Mouse (Mus musculus) forebrain, postnatal 0 days (tissue): Measurements from ENCODE around the gene Rcc2. TPM values are rescaled to one million over a fixed set of nuclear protein-coding genes. Genes with fewer than 3 reads are reported as not detected.
A peak's percentile ranks its signal among the peaks of the same experiment; 100 is the strongest.

Experiments
- ATAC-seq: fragments of 200-750 bp; cut with Nextera tagmentation; 2 replicates; pipeline ENCODE4 v1.8.0; 2017; ENCODE audit warnings: mild to moderate bottlenecking, moderate library complexity
- DNase-seq: peaks from one replicate; pipeline ENCODE4 v3.0.0-alpha.2; 2015
- H3K27ac ChIP-seq: fragments of 300-500 bp; sonication (generic); 2 replicates; pipeline ENCODE4 v1.5.1; 2014; ENCODE audit warnings: low read depth, mild to moderate bottlenecking, antibody characterized with exemption, low read length, moderate library complexity, mixed read lengths
- H3K27me3 ChIP-seq: fragments of 300-500 bp; sonication (generic); 2 replicates; pipeline ENCODE4 v1.6.1; 2014; ENCODE audit warnings: mild to moderate bottlenecking, low read length, mixed read lengths; ENCODE audit not compliant: insufficient read depth
- H3K36me3 ChIP-seq: fragments of 300-500 bp; sonication (generic); 2 replicates; pipeline ENCODE4 v1.6.1; 2014; ENCODE audit warnings: mild to moderate bottlenecking, moderate library complexity; ENCODE audit not compliant: insufficient read depth
- H3K4me1 ChIP-seq: fragments of 300-500 bp; sonication (generic); 2 replicates; pipeline ENCODE4 v1.6.1; 2014; ENCODE audit warnings: antibody characterized with exemption; ENCODE audit not compliant: insufficient read depth
- H3K4me2 ChIP-seq: fragments of 300-500 bp; sonication (generic); 2 replicates; pipeline ENCODE4 v1.6.1; 2014; ENCODE audit warnings: low read depth, mild to moderate bottlenecking, moderate library complexity
- H3K4me3 ChIP-seq: fragments of 300-500 bp; sonication (generic); 2 replicates; pipeline ENCODE4 v1.5.1; 2014; ENCODE audit warnings: low read depth, low read length, mixed read lengths
- H3K9ac ChIP-seq: fragments of 300-500 bp; sonication (generic); 2 replicates; pipeline ENCODE4 v1.6.1; 2014; ENCODE audit warnings: mild to moderate bottlenecking
- H3K9me3 ChIP-seq: fragments of 300-500 bp; sonication (generic); 2 replicates; pipeline ENCODE4 v1.6.1; 2016; ENCODE audit warnings: low read length
- CTCF ChIP-seq: sonication (generic); IDR thresholded peaks from 2 replicates; pipeline ENCODE4 v1.5.1; 2016; ENCODE audit warnings: antibody characterized with exemption, control low read depth, low read depth
- WGBS: fragments of 180-500 bp; shearing (Covaris S2); extraction: QIAGEN DNeasy Blood & Tissue Kit; methylation state at CpG from one replicate; pipeline ENCODE4 v1.1.7; 2014; 5-methylcytosine and 5-hydroxymethylcytosine counted together
- polyA plus RNA-seq: library from polyadenylated mRNA; unstranded; fragments of >200 nt; fragmentation: Nextera tagmentation; extraction: Ambion mirVana; gene quantifications from 2 replicates; pipeline ENCODE4 v1.2.1, GENCODE M21; 2015
- total RNA-seq: library from RNA; depleted of rRNA; stranded (reverse); fragments of >200 nt; gene quantifications from 2 replicates; pipeline ENCODE4 v1.2.3, GENCODE M21; 2014

Rcc2 gene
- total and polyA plus RNA-seq, 2 experiments from 2014 or later, result 20.8 to 62.3 TPM

GRCm38 (mm10) chr4:140703636-140704035 is 3.3 kb downstream of the Rcc2 start:
- DNase-seq (no peak), ATAC-seq (no peak)
- Histone ChIP-seq H3K36me3 (peaks cover 8% of the 10 kb centered on the region), H3K27me3 (peaks cover 12% of the 10 kb centered on the region), H3K27ac (no peak overlapping the region), H3K4me2 (peak overlapping the region; percentile 87), H3K4me1 (peaks cover 5% of the 10 kb centered on the region; the same call in 1 of the 2 replicates), H3K9ac (0 out of 2 replicates have a peak overlapping the region, but pooled peaks have one; percentile 67), H3K4me3 (peak overlapping the region; percentile 96), H3K9me3 (no peaks in the 10 kb centered on the region)
- 7% methylated on average over 8 of the region's 8 CpGs for whole genome bisulfite sequencing
- no peak for TF ChIP-seq CTCF

GRCm38 (mm10) chr4:140704166-140704565 is 3.8 kb downstream of the Rcc2 start:
- DNase-seq (no peak), ATAC-seq (no peak)
- peak overlapping the region; percentile 87 for H3K4me2 ChIP-seq
- peaks cover 14% of the 10 kb centered on the region for H3K36me3 ChIP-seq
- no peak overlapping the region for H3K4me3 ChIP-seq
- TF ChIP-seq CTCF, result no peak
- WGBS, result 26% methylated on average over 4 of the region's 4 CpGs
- H3K9me3 ChIP-seq, result no peaks in the 10 kb centered on the region
- peaks cover 5% of the 10 kb centered on the region; the same call in 1 of the 2 replicates for H3K4me1 ChIP-seq
- no peak overlapping the region for H3K27ac ChIP-seq
- no peak overlapping the region; the same call in 1 of the 2 replicates for H3K9ac ChIP-seq
- peaks cover 7% of the 10 kb centered on the region for H3K27me3 ChIP-seq

- Histone ChIP-seq H3K4me2 (no peak overlapping the region), H3K27ac (no peak overlapping the region), H3K4me3 (no peak overlapping the region), H3K36me3 (peaks cover 46% of the 10 kb centered on the region), H3K9ac (no peak overlapping the region), H3K9me3 (no peaks in the 10 kb centered on the region), H3K4me1 (no peaks in the 10 kb centered on the region), H3K27me3 (no peaks in the 10 kb centered on the region)
- ATAC-seq (no peak), DNase-seq (no peak)
- 50% methylated on average over 4 of the region's 4 CpGs for WGBS
- TF ChIP-seq CTCF, result no peak
These were observed 7.3 kb downstream of the Rcc2 start for GRCm38 (mm10) chr4:140707615-140708014.

GRCm38 (mm10) chr4:140708297-140708927 is 8.1 kb downstream of the Rcc2 start:
- H3K9ac ChIP-seq, result no peak overlapping the region
- H3K27me3 ChIP-seq, result no peaks in the 10 kb centered on the region
- H3K4me2 ChIP-seq, result no peak overlapping the region
- WGBS, result 81% methylated on average over 18 of the region's 18 CpGs
- ATAC-seq, result no peak
- H3K4me1 ChIP-seq, result no peaks in the 10 kb centered on the region
- no peak for DNase-seq
- no peak for TF ChIP-seq CTCF
- H3K9me3 ChIP-seq, result no peaks in the 10 kb centered on the region
- no peak overlapping the region for H3K27ac ChIP-seq
- H3K36me3 ChIP-seq, result peaks cover 54% of the 10 kb centered on the region
- no peak overlapping the region for H3K4me3 ChIP-seq

GRCm38 (mm10) chr4:140709111-140709510 is 8.8 kb downstream of the Rcc2 start:
- Histone ChIP-seq H3K4me2 (no peak overlapping the region), H3K27me3 (no peaks in the 10 kb centered on the region), H3K36me3 (peaks cover 55% of the 10 kb centered on the region), H3K9ac (no peak overlapping the region), H3K27ac (no peak overlapping the region), H3K9me3 (no peaks in the 10 kb centered on the region), H3K4me1 (peaks cover under 1% of the 10 kb centered on the region; the same call in 1 of the 2 replicates), H3K4me3 (no peak overlapping the region)
- DNase-seq, result no peak
- no peak for TF ChIP-seq CTCF
- 73% methylated on average over 7 of the region's 7 CpGs for WGBS
- no peak for ATAC-seq

GRCm38 (mm10) chr4:140709617-140710016 is 9.3 kb downstream of the Rcc2 start:
- H3K4me3 ChIP-seq, result no peak overlapping the region
- ATAC-seq (no peak), DNase-seq (no peak)
- H3K27ac ChIP-seq, result no peak overlapping the region
- 85% methylated on average over 10 of the region's 10 CpGs for WGBS
- no peaks in the 10 kb centered on the region for H3K27me3 ChIP-seq
- peaks cover 55% of the 10 kb centered on the region for H3K36me3 ChIP-seq
- no peaks in the 10 kb centered on the region for H3K9me3 ChIP-seq
- no peak overlapping the region for H3K4me2 ChIP-seq
- H3K9ac ChIP-seq, result no peak overlapping the region
- peaks cover 6% of the 10 kb centered on the region; the same call in 1 of the 2 replicates for H3K4me1 ChIP-seq
- no peak for TF ChIP-seq CTCF

- WGBS, result 76% methylated on average over 10 of the region's 10 CpGs
- H3K4me2 ChIP-seq, result no peak overlapping the region
- no peaks in the 10 kb centered on the region for H3K27me3 ChIP-seq
- no peak overlapping the region for H3K27ac ChIP-seq
- H3K4me1 ChIP-seq, result peaks cover 6% of the 10 kb centered on the region; the same call in 1 of the 2 replicates
- TF ChIP-seq CTCF, result no peak
- H3K4me3 ChIP-seq, result no peak overlapping the region
- ATAC-seq (no peak), DNase-seq (no peak)
- no peaks in the 10 kb centered on the region for H3K9me3 ChIP-seq
- peaks cover 63% of the 10 kb centered on the region for H3K36me3 ChIP-seq
- H3K9ac ChIP-seq, result no peak overlapping the region
These were observed 10.4 kb downstream of the Rcc2 start for GRCm38 (mm10) chr4:140710781-140711180.
